Mouse (Mus musculus) intestine, postnatal 0 days (tissue): ENCODE results near the gene Nceh1. TPM values are rescaled to one million over a fixed set of nuclear protein-coding genes. Genes with fewer than 3 reads are reported as not detected.

Experiments used
- ATAC-seq: fragments of 200-750 bp; cut with Nextera tagmentation; 2 replicates; pipeline ENCODE4 v1.8.0; 2017; ENCODE audit warnings: mild to moderate bottlenecking, moderate TSS enrichment, moderate library complexity
- H3K27ac ChIP-seq: fragments of 300-500 bp; sonication (generic); 2 replicates; pipeline ENCODE4 v1.5.1; 2014; ENCODE audit warnings: mild to moderate bottlenecking, low read depth, low read length, moderate library complexity
- H3K27me3 ChIP-seq: fragments of 300-500 bp; sonication (generic); replicated peaks from 2 replicates; pipeline ENCODE4 v1.6.1; 2014; ENCODE audit warnings: low read length, mixed read lengths; ENCODE audit not compliant: control insufficient read depth, insufficient read depth
- H3K36me3 ChIP-seq: fragments of 300-500 bp; sonication (generic); 2 replicates; pipeline ENCODE4 v1.6.1; 2014; ENCODE audit warnings: mild to moderate bottlenecking, moderate library complexity; ENCODE audit not compliant: control insufficient read depth, insufficient read depth
- H3K4me1 ChIP-seq: fragments of 300-500 bp; sonication (generic); replicated peaks from 2 replicates; pipeline ENCODE4 v1.6.1; 2014; ENCODE audit warnings: antibody characterized with exemption, low read length, mixed read lengths; ENCODE audit not compliant: control insufficient read depth, insufficient read depth
- H3K4me2 ChIP-seq: fragments of 300-500 bp; sonication (generic); replicated peaks from 2 replicates; pipeline ENCODE4 v1.6.1; 2014; ENCODE audit warnings: low read depth, mild to moderate bottlenecking, moderate library complexity
- H3K4me3 ChIP-seq: fragments of 300-500 bp; sonication (generic); 2 replicates; pipeline ENCODE4 v1.5.1; 2014; ENCODE audit warnings: low read depth, low read length
- H3K9ac ChIP-seq: fragments of 300-500 bp; sonication (generic); 2 replicates; pipeline ENCODE4 v1.6.1; 2014; ENCODE audit warnings: mild to moderate bottlenecking, low read depth, low read length
- H3K9me3 ChIP-seq: fragments of 300-500 bp; sonication (generic); 2 replicates; pipeline ENCODE4 v1.6.1; 2016; ENCODE audit warnings: mixed run types; ENCODE audit not compliant: control insufficient read depth
- CTCF ChIP-seq: sonication (generic); IDR thresholded peaks from 2 replicates; pipeline ENCODE4 v1.5.1; 2016; ENCODE audit warnings: low read depth, mild to moderate bottlenecking, control low read depth, antibody characterized with exemption, moderate library complexity
- WGBS: fragments of 180-500 bp; shearing (Covaris S2); extraction: QIAGEN DNeasy Blood & Tissue Kit; methylation state at CpG from one replicate; pipeline ENCODE4 v1.1.7; 2014; 5-methylcytosine and 5-hydroxymethylcytosine counted together
- polyA plus RNA-seq: library from polyadenylated mRNA; unstranded; fragments of >200 nt; fragmentation: Nextera tagmentation; extraction: Ambion mirVana; gene quantifications from 2 replicates; pipeline ENCODE4 v1.2.1, GENCODE M21; 2015

Nceh1 gene
- polyA plus RNA-seq, 1 experiment from 2014 or later, result 15.0 TPM

DNA sequence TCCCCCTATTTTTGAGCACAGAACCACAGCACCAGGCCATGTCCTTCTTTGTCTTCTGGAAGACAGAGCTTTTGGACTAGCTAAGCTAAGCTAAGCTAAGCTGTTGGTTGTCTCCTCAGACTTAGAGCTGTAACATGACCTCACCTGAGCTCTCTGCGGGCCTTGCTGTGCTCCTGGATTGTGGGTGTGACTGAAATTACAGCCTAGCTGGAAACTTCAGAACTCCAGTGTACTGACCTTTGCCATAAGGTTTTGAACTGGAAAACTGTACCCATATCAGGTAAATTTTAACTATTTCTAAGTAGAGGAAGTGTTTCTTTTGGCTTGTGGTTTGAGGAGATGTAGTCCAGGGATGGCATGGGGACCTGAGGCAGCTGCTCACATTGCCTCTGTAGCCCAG lies 5.6 kb downstream of the Nceh1 start:
- no peaks in the 10 kb centered on the region for H3K9me3 ChIP-seq
- H3K4me3 ChIP-seq, result no peak overlapping the region
- no peak overlapping the region for H3K9ac ChIP-seq
- H3K27me3 ChIP-seq, result no peaks in the 10 kb centered on the region
- H3K27ac ChIP-seq, result 0 out of 2 replicates have a peak overlapping the region, but pooled peaks have one; percentile 5
- no peak for TF ChIP-seq CTCF
- H3K4me2 ChIP-seq, result no peak overlapping the region
- peaks cover 14% of the 10 kb centered on the region; the same call in 1 of the 2 replicates for H3K4me1 ChIP-seq
- ATAC-seq, result 0 out of 2 replicates have a peak, but pooled peaks have one; percentile 27
- 35% methylated on average over 1 of the region's 1 CpGs for WGBS
- H3K36me3 ChIP-seq, result no peaks in the 10 kb centered on the region

DNA sequence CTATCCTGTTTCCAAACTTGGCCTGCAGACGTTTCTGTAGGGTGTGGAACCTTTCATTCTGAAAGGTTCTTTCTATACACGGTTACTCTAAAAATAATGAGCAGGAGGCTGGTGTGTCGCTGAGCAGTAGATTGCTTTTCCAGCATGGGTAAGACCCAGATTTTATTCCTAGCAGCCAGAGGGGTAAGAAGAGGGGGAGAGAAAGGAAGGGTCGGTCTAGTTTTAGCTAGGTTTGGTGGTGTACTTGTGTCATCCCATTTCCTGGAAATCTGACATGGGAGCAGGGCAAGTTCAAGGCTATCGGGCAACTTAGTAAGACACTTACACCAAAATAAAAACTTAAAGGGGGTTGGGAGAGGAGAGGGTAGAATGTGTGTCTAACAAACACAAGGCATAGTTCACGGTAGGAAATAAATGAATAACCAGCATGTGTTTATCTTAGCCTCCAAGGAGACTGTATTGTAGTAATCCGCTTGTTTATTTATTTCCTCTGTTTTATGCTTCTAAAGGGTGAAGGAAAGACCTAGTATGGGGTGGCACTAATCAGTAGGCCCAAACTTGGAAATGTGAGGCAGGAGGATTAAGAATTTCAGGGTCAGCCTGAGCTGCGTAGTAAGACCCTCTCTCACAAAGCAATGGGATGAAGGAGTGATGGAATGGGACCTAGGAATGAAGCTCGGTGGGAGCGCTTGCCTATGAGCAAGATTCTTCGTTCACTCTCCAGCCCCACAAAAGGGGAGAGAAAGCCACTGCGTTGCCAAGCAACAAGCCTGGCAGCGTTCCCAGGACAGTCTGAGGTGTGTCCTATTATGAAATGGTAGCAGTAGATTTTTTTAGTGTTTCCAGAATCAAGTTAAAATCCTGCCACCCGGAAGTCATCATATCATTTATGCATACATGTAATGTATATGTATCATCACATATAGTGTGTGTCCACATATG lies 6.8 kb downstream of the Nceh1 start:
- Histone ChIP-seq H3K9me3 (no peaks in the 10 kb centered on the region), H3K27me3 (no peaks in the 10 kb centered on the region), H3K4me3 (no peak overlapping the region), H3K4me1 (peaks cover 10% of the 10 kb centered on the region; the same call in 1 of the 2 replicates), H3K9ac (no peak overlapping the region), H3K27ac (no peak overlapping the region), H3K4me2 (no peak overlapping the region), H3K36me3 (no peaks in the 10 kb centered on the region)
- 0 out of 2 replicates have a peak, but pooled peaks have one; percentile 23 for ATAC-seq
- 48% methylated on average over 14 of the region's 14 CpGs for WGBS
- no peak for TF ChIP-seq CTCF

DNA sequence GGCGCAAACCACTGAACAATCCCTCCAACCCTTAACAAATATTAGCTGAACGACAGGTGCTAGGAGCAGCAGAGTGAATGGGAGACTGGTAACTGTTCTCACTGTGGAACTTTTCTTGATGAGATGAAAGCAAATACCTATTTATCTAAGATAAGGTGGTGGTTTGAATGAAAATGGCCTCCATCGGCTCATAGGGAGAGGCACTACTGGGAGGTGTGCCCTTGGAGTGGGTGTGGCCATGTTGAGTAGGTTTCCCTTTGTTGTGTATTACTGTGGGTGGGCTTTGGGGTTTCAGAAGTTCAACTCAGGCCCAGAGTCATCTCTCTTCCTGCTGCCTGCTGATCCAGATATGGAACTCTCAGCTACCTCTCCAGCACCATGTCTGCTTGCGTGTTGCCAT lies 8.1 kb downstream of the Nceh1 start:
- H3K27ac ChIP-seq, result no peak overlapping the region
- H3K9ac ChIP-seq, result no peak overlapping the region
- no peaks in the 10 kb centered on the region for H3K27me3 ChIP-seq
- TF ChIP-seq CTCF, result no peak
- 68% methylated on average over 4 of the region's 4 CpGs for WGBS
- H3K4me3 ChIP-seq, result no peak overlapping the region
- no peak for ATAC-seq
- peaks cover 10% of the 10 kb centered on the region; the same call in 1 of the 2 replicates for H3K4me1 ChIP-seq
- no peaks in the 10 kb centered on the region; the same call in 1 of the 2 replicates for H3K36me3 ChIP-seq
- no peak overlapping the region for H3K4me2 ChIP-seq
- H3K9me3 ChIP-seq, result no peaks in the 10 kb centered on the region

DNA sequence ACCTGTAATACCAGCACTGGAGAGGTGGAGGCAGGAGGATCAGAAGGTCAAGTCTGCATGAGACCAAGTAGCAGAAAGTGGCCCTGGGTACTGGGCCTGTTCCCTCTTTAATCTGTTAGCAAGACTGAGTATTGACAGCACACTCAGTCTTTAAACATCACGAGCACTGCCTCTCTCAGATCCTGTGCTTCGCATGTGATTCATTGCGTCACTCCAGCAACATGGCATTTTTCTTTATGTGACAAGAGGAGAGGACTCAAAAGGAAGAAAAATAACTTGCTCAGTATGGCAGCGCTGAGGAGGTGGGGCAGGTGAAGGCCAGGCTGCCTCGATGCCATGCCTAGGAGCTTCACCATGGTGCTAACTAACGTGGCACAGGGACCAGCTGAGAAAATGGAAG lies 9.1 kb downstream of the Nceh1 start:
- H3K9me3 ChIP-seq, result no peaks in the 10 kb centered on the region
- no peaks in the 10 kb centered on the region for H3K27me3 ChIP-seq
- H3K27ac ChIP-seq, result 0 out of 2 replicates have a peak overlapping the region, but pooled peaks have one; percentile 52
- TF ChIP-seq CTCF, result no peak
- 67% methylated on average over 6 of the region's 6 CpGs for WGBS
- peaks cover 12% of the 10 kb centered on the region; the same call in 1 of the 2 replicates for H3K4me1 ChIP-seq
- H3K4me2 ChIP-seq, result no peak overlapping the region
- H3K4me3 ChIP-seq, result no peak overlapping the region
- no peak overlapping the region for H3K9ac ChIP-seq
- no peaks in the 10 kb centered on the region; the same call in 1 of the 2 replicates for H3K36me3 ChIP-seq
- ATAC-seq, result no peak

DNA sequence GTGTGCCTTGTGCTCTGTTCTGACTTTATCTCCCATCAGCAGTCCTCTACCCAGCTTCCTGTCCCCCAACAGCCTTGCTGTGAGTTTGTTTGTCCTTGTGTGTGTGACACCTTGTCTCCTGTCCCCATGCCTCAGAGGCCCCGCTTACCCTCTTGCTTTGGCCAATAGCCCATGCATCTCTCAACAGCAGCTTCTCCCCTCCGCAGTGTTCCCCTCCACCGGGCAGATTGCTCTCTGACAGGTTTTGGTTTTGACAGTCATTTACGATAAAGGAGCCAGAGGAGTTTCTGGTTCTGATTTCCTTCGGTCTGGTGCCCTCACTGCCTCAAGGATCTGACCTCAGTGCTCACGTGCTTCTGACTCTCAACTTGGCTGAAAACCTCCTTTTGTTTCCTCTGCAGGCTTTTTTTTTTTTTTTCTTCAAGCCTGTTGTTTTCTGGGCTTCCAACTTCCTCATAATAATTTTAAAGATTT lies 11.1 kb downstream of the Nceh1 start:
- Histone ChIP-seq H3K4me2 (no peak overlapping the region), H3K27me3 (no peaks in the 10 kb centered on the region), H3K4me1 (peaks cover 12% of the 10 kb centered on the region; the same call in 1 of the 2 replicates), H3K27ac (no peak overlapping the region), H3K9ac (no peak overlapping the region), H3K36me3 (no peaks in the 10 kb centered on the region; the same call in 1 of the 2 replicates), H3K4me3 (no peak overlapping the region), H3K9me3 (no peaks in the 10 kb centered on the region)
- 50% methylated on average over 6 of the region's 6 CpGs for WGBS
- TF ChIP-seq CTCF, result no peak
- ATAC-seq, result no peak

DNA sequence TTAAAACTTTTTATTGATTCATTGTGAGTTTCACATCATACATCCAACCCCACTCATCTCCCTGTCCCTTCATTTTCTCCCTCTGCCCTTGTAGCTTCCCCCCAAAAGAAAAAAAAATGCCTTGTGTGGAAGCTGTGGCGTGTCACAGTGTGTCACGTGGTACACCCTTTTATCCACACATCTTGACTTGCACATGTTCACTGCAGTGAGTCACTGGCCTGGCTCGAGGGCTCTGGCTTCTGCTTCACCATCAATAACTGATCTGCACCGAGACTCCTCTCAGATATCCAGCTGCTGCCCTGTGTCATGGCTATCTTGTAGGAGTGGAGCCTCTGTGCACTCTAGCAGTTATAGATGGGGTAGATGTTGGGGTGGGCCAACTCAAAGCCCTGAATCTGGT lies 12.4 kb downstream of the Nceh1 start:
- Histone ChIP-seq H3K4me1 (peaks cover 2% of the 10 kb centered on the region; the same call in 1 of the 2 replicates), H3K4me3 (no peak overlapping the region), H3K4me2 (no peak overlapping the region), H3K36me3 (no peaks in the 10 kb centered on the region; the same call in 1 of the 2 replicates), H3K27ac (no peak overlapping the region), H3K9ac (no peak overlapping the region), H3K27me3 (no peaks in the 10 kb centered on the region), H3K9me3 (no peaks in the 10 kb centered on the region)
- ATAC-seq, result peak; percentile 48; the same call in 1 of the 2 replicates
- 52% methylated on average over 4 of the region's 4 CpGs for WGBS
- no peak for TF ChIP-seq CTCF
